Mouse (Mus musculus) hindbrain, postnatal 0 days (tissue): ENCODE results near the gene Sell. TPM values are rescaled to one million over a fixed set of nuclear protein-coding genes. Genes with fewer than 3 reads are reported as not detected.

Experiments used
- ATAC-seq: fragments of 200-750 bp; cut with Nextera tagmentation; 2 replicates; pipeline ENCODE4 v1.8.0; 2017; ENCODE audit warnings: mild to moderate bottlenecking, moderate TSS enrichment, moderate library complexity
- DNase-seq: peaks from one replicate; pipeline ENCODE4 v3.0.0-alpha.2; 2015; ENCODE audit warnings: low spot score
- H3K27ac ChIP-seq: fragments of 300-500 bp; sonication (generic); 2 replicates; pipeline ENCODE4 v1.5.1; 2014; ENCODE audit warnings: mild to moderate bottlenecking
- H3K27me3 ChIP-seq: fragments of 300-500 bp; sonication (generic); 2 replicates; pipeline ENCODE4 v1.6.1; 2014; ENCODE audit warnings: low read length, mixed read lengths; ENCODE audit not compliant: insufficient read depth
- H3K36me3 ChIP-seq: fragments of 300-500 bp; sonication (generic); 2 replicates; pipeline ENCODE4 v1.6.1; 2014; ENCODE audit warnings: low read length, mixed read lengths; ENCODE audit not compliant: insufficient read depth
- H3K4me1 ChIP-seq: fragments of 300-500 bp; sonication (generic); 2 replicates; pipeline ENCODE4 v1.6.1; 2014; ENCODE audit warnings: antibody characterized with exemption, low read length, mixed read lengths; ENCODE audit not compliant: insufficient read depth
- H3K4me2 ChIP-seq: fragments of 300-500 bp; sonication (generic); 2 replicates; pipeline ENCODE4 v1.6.1; 2014; ENCODE audit warnings: low read depth, mild to moderate bottlenecking, low read length, moderate library complexity, mixed read lengths
- H3K4me3 ChIP-seq: fragments of 300-500 bp; sonication (generic); 2 replicates; pipeline ENCODE4 v1.5.1; 2014; ENCODE audit warnings: low read length
- H3K9ac ChIP-seq: fragments of 300-500 bp; sonication (generic); replicated peaks from 2 replicates; pipeline ENCODE4 v1.6.1; 2014; ENCODE audit warnings: mild to moderate bottlenecking, low read length, moderate library complexity, mixed read lengths
- H3K9me3 ChIP-seq: fragments of 300-500 bp; sonication (generic); 2 replicates; pipeline ENCODE4 v1.6.1; 2016; ENCODE audit warnings: low read length, mixed read lengths
- CTCF ChIP-seq: IDR thresholded peaks from 2 replicates; pipeline ENCODE4 v1.5.1; 2016; ENCODE audit warnings: antibody characterized with exemption, control low read depth, low read depth
- WGBS: fragments of 180-500 bp; shearing (Covaris S2); extraction: QIAGEN DNeasy Blood & Tissue Kit; methylation state at CpG from one replicate; pipeline ENCODE4 v1.1.7; 2014; 5-methylcytosine and 5-hydroxymethylcytosine counted together
- polyA plus RNA-seq: library from polyadenylated mRNA; unstranded; fragments of >200 nt; fragmentation: Nextera tagmentation; extraction: Ambion mirVana; gene quantifications from 2 replicates; pipeline ENCODE4 v1.2.1, GENCODE M21; 2015
- total RNA-seq: library from RNA; depleted of rRNA; stranded (reverse); fragments of >200 nt; gene quantifications from 2 replicates; pipeline ENCODE4 v1.2.3, GENCODE M21; 2014

The Sell gene
- total and polyA plus RNA-seq, 2 experiments from 2014 or later: 0.05 to 0.13 TPM

DNA sequence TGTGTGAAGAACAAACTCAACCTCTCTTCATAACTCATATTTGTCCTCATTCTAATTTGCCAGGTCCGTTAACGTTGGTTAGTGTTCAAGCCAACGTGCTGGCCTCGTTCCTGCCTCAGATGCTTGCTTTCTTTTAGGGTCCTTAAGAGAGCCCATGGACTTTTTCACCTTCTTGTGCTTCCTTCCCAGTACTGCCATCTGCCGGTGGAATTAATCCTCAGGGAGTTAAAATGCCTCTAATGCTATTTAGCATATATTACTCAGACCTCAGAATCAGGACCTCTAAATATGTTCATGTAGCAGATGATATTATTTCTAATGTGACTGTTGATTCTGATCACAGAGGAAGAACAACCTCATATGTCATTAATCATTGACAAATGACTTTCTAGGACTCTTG, 34.4 kb upstream of the Sell start:
- TF ChIP-seq CTCF: no peak
- ATAC-seq: no peak
- no peak overlapping the region for H3K9ac ChIP-seq
- H3K27ac ChIP-seq: no peak overlapping the region
- no peaks in the 10 kb centered on the region for H3K27me3 ChIP-seq
- H3K4me1 ChIP-seq: no peaks in the 10 kb centered on the region
- WGBS: 61% methylated on average over 5 of the region's 5 CpGs
- no peaks in the 10 kb centered on the region for H3K36me3 ChIP-seq
- H3K4me3 ChIP-seq: no peak overlapping the region
- no peak for DNase-seq
- no peaks in the 10 kb centered on the region for H3K9me3 ChIP-seq
- no peak overlapping the region for H3K4me2 ChIP-seq

DNA sequence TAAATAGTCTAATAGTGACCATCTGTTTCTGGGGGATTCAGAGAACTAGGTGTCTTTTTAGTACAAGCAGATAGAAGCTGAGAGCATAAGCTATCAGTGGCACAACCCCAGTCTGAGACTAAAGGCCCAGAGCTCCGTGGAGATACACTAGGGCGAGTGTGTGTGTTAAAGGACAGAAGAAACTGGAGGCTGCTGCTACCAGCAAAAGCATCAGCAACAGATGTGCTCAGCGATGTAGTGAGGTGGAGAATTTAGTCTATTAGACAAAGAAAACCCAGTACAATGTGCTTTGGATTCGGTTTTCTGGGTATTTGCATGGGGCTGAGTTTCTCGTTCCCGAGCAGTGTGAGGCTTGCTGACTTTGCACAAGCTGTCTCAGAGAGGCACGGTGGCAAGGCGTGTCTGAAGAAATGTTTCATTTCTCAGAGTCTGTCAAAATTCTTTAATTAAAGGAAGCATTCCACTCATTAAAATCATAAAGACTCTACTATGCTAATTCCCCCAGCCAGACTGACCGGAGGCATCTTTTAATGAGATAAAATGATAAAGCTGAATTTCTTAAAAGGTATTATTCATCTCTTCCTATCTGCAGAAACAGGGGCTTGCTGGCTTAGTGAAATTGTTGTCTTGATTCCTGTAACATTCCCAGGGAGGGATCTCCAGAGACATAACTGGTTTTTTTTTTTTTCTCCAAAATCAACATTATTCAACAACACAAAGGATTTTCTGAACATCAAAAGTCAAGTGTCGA, 21.2 kb upstream of the Sell start:
- H3K4me2 ChIP-seq: no peak overlapping the region
- no peak overlapping the region for H3K27ac ChIP-seq
- H3K4me1 ChIP-seq: no peaks in the 10 kb centered on the region
- no peaks in the 10 kb centered on the region for H3K27me3 ChIP-seq
- no peak overlapping the region for H3K4me3 ChIP-seq
- no peaks in the 10 kb centered on the region for H3K36me3 ChIP-seq
- no peaks in the 10 kb centered on the region for H3K9me3 ChIP-seq
- 64% methylated on average over 10 of the region's 10 CpGs for WGBS
- no peak for TF ChIP-seq CTCF
- ATAC-seq: no peak; the same call in 1 of the 2 replicates
- no peak overlapping the region for H3K9ac ChIP-seq
- no peak for DNase-seq

DNA sequence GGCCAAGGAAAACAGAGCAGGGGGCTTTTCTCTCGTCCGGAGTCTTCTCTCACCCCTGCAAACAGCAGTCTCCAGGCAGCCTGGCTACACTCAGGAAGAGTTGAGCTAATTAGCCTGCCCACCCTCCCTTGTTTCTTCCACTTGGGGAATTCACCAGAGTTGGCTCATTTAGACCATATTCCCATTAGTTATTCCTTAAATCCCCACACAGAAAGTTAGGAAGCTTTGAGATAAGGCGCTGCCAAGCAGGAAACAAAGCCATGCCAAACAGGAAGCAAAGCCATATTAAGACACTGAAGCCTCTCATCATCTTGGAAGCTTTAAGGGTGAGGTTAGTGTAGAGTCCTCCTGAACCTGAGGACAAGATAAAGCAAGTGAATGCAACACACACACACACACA, 18.2 kb upstream of the Sell start:
- Histone ChIP-seq H3K27ac (no peak overlapping the region), H3K4me3 (no peak overlapping the region), H3K4me1 (no peaks in the 10 kb centered on the region), H3K9me3 (no peaks in the 10 kb centered on the region), H3K36me3 (no peaks in the 10 kb centered on the region), H3K4me2 (no peak overlapping the region), H3K27me3 (no peaks in the 10 kb centered on the region), H3K9ac (no peak overlapping the region)
- DNase-seq (no peak), ATAC-seq (no peak)
- no peak for TF ChIP-seq CTCF
- 63% methylated on average over 3 of the region's 3 CpGs for WGBS

DNA sequence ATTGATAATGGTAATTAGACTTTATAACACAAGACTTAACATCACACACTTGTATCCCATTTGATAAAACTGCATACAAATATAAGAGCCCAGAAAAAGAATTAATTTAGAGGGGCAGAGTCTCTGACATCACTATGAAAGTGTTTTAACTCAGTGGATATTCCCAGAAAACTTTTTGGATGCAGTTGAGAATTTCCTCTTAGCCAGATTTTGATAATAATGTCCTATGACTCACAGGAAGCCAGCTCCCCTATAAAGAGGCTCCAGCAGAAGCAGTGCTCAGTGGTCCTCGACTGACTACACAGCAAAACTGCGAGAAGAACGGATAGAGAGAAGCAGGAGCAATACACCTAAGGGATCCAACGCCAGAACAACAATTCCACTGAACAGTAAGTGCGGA, 13.8 kb upstream of the Sell start, which contains the start of gene Sele:
Gene Sele (plus strand): TSS at position 301 of the 400 bp plus-strand sequence.
- TF ChIP-seq CTCF: no peak
- H3K36me3 ChIP-seq: no peaks in the 10 kb centered on the region
- H3K9me3 ChIP-seq: no peaks in the 10 kb centered on the region
- no peak within 1 kb of the TSS for H3K9ac ChIP-seq
- 73% methylated on average over 5 of the region's 5 CpGs for WGBS
- no peaks in the 10 kb centered on the region for H3K27me3 ChIP-seq
- H3K4me3 ChIP-seq: no peak within 1 kb of the TSS
- DNase-seq: no peak
- ATAC-seq: no peak
- H3K27ac ChIP-seq: no peak within 1 kb of the TSS
- H3K4me2 ChIP-seq: no peak within 1 kb of the TSS
- no peaks in the 10 kb centered on the region for H3K4me1 ChIP-seq

DNA sequence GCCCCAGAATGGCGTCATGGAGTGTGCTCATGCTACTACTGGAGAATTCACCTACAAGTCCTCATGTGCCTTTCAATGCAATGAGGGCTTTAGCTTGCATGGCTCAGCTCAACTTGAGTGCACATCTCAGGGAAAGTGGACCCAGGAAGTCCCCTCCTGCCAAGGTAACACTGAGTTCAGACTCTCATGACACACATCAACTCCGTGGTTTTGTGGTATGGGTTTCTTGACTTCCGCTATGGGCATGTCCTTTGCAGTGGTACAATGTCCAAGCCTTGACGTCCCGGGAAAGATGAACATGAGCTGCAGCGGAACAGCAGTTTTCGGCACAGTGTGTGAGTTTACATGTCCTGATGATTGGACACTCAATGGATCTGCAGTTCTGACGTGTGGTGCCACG, 8.2 kb upstream of the Sell start:
- H3K27me3 ChIP-seq: no peaks in the 10 kb centered on the region
- no peaks in the 10 kb centered on the region for H3K4me1 ChIP-seq
- H3K27ac ChIP-seq: no peak overlapping the region
- WGBS: 92% methylated on average over 9 of the region's 9 CpGs
- no peaks in the 10 kb centered on the region for H3K9me3 ChIP-seq
- DNase-seq: no peak
- no peaks in the 10 kb centered on the region for H3K36me3 ChIP-seq
- ATAC-seq: no peak
- no peak overlapping the region for H3K4me2 ChIP-seq
- TF ChIP-seq CTCF: no peak
- no peak overlapping the region for H3K4me3 ChIP-seq
- H3K9ac ChIP-seq: no peak overlapping the region

DNA sequence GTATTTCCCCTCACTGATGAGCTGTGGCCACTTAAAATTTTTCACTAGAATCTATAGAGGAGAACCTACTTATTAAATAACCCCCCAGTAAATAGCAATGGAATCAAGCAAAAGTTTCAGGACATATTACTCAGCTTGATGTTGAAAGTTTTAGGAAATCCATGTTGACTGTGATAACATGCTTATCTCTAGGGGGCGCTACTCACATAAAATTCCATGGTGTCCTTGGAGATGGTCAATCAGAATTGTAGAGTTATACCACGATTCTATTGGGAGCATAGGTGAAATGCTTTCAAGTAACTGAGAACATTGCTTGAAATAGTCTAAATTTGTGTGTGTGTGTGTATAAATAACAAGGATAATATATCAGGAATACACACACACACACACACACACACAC, 7.0 kb upstream of the Sell start:
- H3K27me3 ChIP-seq: no peaks in the 10 kb centered on the region
- H3K9ac ChIP-seq: no peak overlapping the region
- H3K27ac ChIP-seq: no peak overlapping the region
- no peak overlapping the region for H3K4me2 ChIP-seq
- ATAC-seq: no peak
- TF ChIP-seq CTCF: 0 out of 2 replicates have a peak, but pooled peaks have one; percentile 16
- H3K4me3 ChIP-seq: no peak overlapping the region
- no peaks in the 10 kb centered on the region for H3K9me3 ChIP-seq
- DNase-seq: no peak
- 42% methylated on average over 2 of the region's 2 CpGs for WGBS
- no peaks in the 10 kb centered on the region for H3K36me3 ChIP-seq
- no peaks in the 10 kb centered on the region for H3K4me1 ChIP-seq

DNA sequence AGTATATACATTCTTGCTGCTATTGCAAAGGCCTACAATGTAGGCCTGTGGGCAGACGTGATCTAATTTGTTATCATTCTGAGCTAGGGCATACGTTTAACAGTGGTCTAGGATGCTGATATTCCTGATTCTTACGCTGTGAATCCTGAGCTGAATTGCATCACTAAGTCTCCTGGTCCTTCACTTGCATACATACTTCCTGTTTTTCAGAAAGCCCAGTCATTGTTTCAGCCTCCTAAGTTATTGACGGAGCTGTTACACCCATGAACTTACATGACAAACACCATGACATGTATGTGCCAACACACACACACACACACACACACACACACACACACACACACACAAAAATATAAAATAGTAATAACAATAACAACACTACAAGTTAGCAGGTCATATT, 1.7 kb upstream of the Sell start:
- Histone ChIP-seq H3K4me1 (no peaks in the 10 kb centered on the region), H3K4me3 (no peak overlapping the region), H3K9me3 (no peaks in the 10 kb centered on the region), H3K36me3 (no peaks in the 10 kb centered on the region), H3K27me3 (no peaks in the 10 kb centered on the region), H3K4me2 (no peak overlapping the region), H3K27ac (no peak overlapping the region), H3K9ac (no peak overlapping the region)
- no peak for ATAC-seq
- DNase-seq: no peak
- 92% methylated on average over 4 of the region's 4 CpGs for WGBS
- TF ChIP-seq CTCF: no peak
